8 mouse cellular contexts compared by ENCODE assay signal in genomic region chr2:124609014-124609413, GRCm38 (mm10).
DNase-seq lines count a peak whose midpoint lies in the region; ATAC-seq and TF ChIP-seq lines count a peak whose summit lies in the region.

No protein-coding gene starts in this region.

- WGBS in kidney, postnatal 0 days = 23% methylated on average over 5 of the region's 5 CpGs
- WGBS in forebrain, embryonic 10.5 days = 25% methylated on average over 5 of the region's 5 CpGs
- 25% methylated on average over 5 of the region's 5 CpGs for WGBS in intestine, embryonic 16.5 days

- no peak overlapping the region for H3ac ChIP-seq in myocyte (ENCODE audit: control insufficient read depth, insufficient read length)

- TF ChIP-seq CTCF in kidney, postnatal 0 days (IDR thresholded peaks at IDR 0.05; ENCODE audit: low read depth) = no peak

- H3K27ac ChIP-seq in kidney, postnatal 0 days = no peak overlapping the region
- H3K27ac ChIP-seq in forebrain, embryonic 10.5 days = no peak overlapping the region
- H3K27ac ChIP-seq in intestine, embryonic 16.5 days (ENCODE audit: low read length) = peak overlapping the region; percentile 99; the same call in 1 of the 2 replicates

- H3K79me2 ChIP-seq in myocyte (ENCODE audit: control insufficient read depth, insufficient read depth) = no peaks in the 10 kb centered on the region

- peak overlapping the region; percentile 67 for H3K4me2 ChIP-seq in kidney, postnatal 0 days (ENCODE audit: low read length)
- H3K4me2 ChIP-seq in intestine, embryonic 16.5 days (ENCODE audit: low read depth, low read length) = peak overlapping the region; percentile 68
- peak overlapping the region; percentile 92 for H3K4me2 ChIP-seq in myocyte (ENCODE audit: low read depth)

- H3K27me3 ChIP-seq in kidney, postnatal 0 days (ENCODE audit: insufficient read depth, low read length) = no peaks in the 10 kb centered on the region
- peaks cover 57% of the 10 kb centered on the region for H3K27me3 ChIP-seq in forebrain, embryonic 10.5 days (ENCODE audit: poor library complexity, severe bottlenecking)
- H3K27me3 ChIP-seq in intestine, embryonic 16.5 days (replicated peaks; ENCODE audit: control insufficient read depth, insufficient read depth, low read length) = no peaks in the 10 kb centered on the region
- no peaks in the 10 kb centered on the region for H3K27me3 ChIP-seq in myocyte (ENCODE audit: control insufficient read depth, insufficient read depth, insufficient read length)

- DNase-seq in kidney, postnatal 0 days (ENCODE audit: low spot score) = no peak
- no peak for DNase-seq in kidney, adult 8-10 months
- DNase-seq in forebrain, embryonic 10.5 days (ENCODE audit: extremely low spot score, low spot score) = no peak
- DNase-seq in adrenal gland, postnatal 4 days (ENCODE audit: low spot score in 2 of 2) = no peak
- DNase-seq in adrenal gland, adult (ENCODE audit: inconsistent age in 2 of 2, low spot score in 1 of 2) = no peak
- DNase-seq in thymus, postnatal 0 days (ENCODE audit: low spot score) = no peak

- peak overlapping the region; percentile 73 for H3K4me3 ChIP-seq in kidney, postnatal 0 days (replicated peaks; ENCODE audit: low read depth, low read length)
- H3K4me3 ChIP-seq in forebrain, embryonic 10.5 days = peak overlapping the region; percentile 71; the same call in 1 of the 2 replicates
- H3K4me3 ChIP-seq in intestine, embryonic 16.5 days (ENCODE audit: low read length) = peak overlapping the region; percentile 89
- peak overlapping the region; percentile 54 for H3K4me3 ChIP-seq in myocyte

- 0 out of 2 replicates have a peak, but pooled peaks cover 9% of the 10 kb centered on the region for H3K4me1 ChIP-seq in kidney, postnatal 0 days (replicated peaks; ENCODE audit: insufficient read depth, low read length)
- H3K4me1 ChIP-seq in forebrain, embryonic 10.5 days = peaks cover 49% of the 10 kb centered on the region
- H3K4me1 ChIP-seq in intestine, embryonic 16.5 days (ENCODE audit: control insufficient read depth, insufficient read depth, low read length) = peaks cover 31% of the 10 kb centered on the region

- H3K9ac ChIP-seq in kidney, postnatal 0 days (ENCODE audit: low read depth, low read length) = no peak overlapping the region
- H3K9ac ChIP-seq in intestine, embryonic 16.5 days (ENCODE audit: low read depth, low read length) = peak overlapping the region; percentile 43; the same call in 1 of the 2 replicates

- ATAC-seq in kidney, postnatal 0 days (replicated peaks; ENCODE audit: low FRiP score, low read depth) = no peak
- ATAC-seq in intestine, embryonic 16.5 days = no peak

- no peak for TF ChIP-seq POLR2A in myocyte (IDR thresholded peaks at IDR 0.05; ENCODE audit: insufficient read length, low read depth)

- no peaks in the 10 kb centered on the region for H3K36me3 ChIP-seq in kidney, postnatal 0 days (ENCODE audit: insufficient read depth, low read length)
- H3K36me3 ChIP-seq in forebrain, embryonic 10.5 days (replicated peaks) = no peaks in the 10 kb centered on the region
- no peaks in the 10 kb centered on the region for H3K36me3 ChIP-seq in intestine, embryonic 16.5 days (ENCODE audit: control insufficient read depth, insufficient read depth, low read length)
- no peaks in the 10 kb centered on the region for H3K36me3 ChIP-seq in myocyte (ENCODE audit: control insufficient read depth, insufficient read depth)

- no peaks in the 10 kb centered on the region for H3K9me3 ChIP-seq in kidney, postnatal 0 days (replicated peaks; ENCODE audit: low read length)
- H3K9me3 ChIP-seq in forebrain, embryonic 10.5 days = no peaks in the 10 kb centered on the region
- no peaks in the 10 kb centered on the region for H3K9me3 ChIP-seq in intestine, embryonic 16.5 days (ENCODE audit: control insufficient read depth, low read length)

TF ChIP-seq in myocyte, 11 proteins besides CTCF, POLR2A, EP300 and RAD21:
- TF ChIP-seq REST (IDR thresholded peaks at IDR 0.05; ENCODE audit: insufficient read depth, insufficient read length) (no peak), MAX (IDR thresholded peaks at IDR 0.05; ENCODE audit: low read depth) (no peak), SRF (IDR thresholded peaks at IDR 0.05; ENCODE audit: control insufficient read depth, insufficient read length, low read depth) (no peak)
